Mouse (Mus musculus): ENCODE measurements at regions not wholly inside any gene's neighbourhood (a gene's known extent, or its start where the extent isn't known, plus 50 kb on each side); places are given as distances from the start of the nearest gene placed in this dataset.

DNA sequence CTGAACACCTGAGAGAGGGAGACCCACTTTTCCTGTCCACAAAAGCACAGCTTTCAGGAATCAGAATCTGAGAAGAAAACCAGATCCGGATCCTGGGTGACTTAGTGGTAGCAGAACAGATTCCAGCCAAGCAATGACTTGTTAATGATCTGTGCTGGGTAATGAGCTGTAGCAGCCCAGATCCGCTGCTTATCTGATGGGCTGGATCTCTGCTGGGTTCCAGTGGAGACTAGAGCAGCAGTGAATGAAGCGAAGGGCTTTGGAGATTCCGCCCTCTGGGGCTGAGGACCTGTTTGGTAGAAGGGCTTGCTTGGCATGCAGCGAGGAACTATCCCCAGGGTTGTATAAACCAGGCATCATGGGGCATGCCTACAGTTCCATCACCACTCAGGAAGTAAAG lies 156.3 kb downstream of the Maf start:
- no peak for DNase-seq (ENCODE audit: low spot score in 2 of 2)

DNA sequence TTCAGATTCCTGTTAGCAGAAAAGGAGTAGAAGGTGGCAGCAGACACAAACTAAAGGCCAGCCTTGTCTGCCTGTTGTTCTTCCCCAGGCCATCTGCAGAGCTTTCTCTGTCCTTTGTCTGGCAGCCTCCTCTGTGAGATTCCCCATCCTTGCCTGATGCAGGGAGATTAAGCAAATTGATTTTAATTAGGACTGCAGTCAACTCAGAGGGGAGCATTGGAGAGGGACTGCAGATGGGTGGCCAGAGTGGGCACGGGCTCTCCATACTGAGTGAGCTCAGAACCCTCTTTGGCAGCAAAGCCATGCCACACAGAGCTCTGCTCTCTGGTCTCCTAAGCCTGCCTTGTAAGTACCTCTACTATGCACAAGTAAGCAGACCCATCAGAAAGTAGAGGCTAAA lies 158.5 kb downstream of the Maf start:
- no peak for DNase-seq (ENCODE audit: low spot score in 2 of 2)

DNA sequence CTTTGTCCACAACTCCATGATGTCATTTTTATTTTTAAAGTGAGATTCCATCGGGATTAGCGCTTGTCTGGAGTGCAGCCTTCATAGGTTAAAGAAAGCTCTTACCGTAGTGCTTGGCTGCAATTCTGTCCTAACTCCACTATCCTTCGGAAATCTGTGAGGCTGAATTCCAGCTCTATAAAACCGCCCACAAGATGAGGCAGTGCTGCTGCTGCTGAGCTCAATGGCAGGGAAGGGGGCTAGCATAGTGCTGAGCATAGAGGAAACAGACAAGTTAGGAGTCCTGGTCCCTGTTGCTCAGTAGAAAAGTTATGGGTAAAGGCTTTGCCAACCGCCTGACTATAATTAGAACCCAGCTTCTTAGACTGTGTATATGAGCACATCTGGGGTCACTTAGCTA lies 163.5 kb downstream of the Maf start:
- DNase-seq (ENCODE audit: low spot score in 2 of 2): no peak

DNA sequence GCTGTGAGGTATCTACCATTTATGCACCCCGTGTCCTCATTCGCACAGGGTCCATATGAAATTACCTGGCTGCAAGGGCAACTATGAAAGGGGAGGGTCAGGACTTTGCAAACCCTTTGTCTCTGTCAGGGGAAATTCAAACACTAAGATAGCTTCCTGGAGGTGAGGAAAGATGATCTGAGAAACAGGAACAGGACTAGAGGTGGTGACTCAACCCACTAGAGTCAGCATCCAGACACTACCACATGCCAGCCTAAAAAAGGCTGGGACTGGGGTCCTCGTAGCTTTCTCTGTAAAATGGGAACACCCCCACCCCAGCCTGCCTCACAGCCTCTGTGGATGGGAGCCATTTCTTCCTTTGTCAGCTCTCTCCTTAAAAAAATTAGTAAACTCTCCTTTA lies 164.7 kb downstream of the Maf start:
- no peak for DNase-seq (ENCODE audit: low spot score in 2 of 2)

DNA sequence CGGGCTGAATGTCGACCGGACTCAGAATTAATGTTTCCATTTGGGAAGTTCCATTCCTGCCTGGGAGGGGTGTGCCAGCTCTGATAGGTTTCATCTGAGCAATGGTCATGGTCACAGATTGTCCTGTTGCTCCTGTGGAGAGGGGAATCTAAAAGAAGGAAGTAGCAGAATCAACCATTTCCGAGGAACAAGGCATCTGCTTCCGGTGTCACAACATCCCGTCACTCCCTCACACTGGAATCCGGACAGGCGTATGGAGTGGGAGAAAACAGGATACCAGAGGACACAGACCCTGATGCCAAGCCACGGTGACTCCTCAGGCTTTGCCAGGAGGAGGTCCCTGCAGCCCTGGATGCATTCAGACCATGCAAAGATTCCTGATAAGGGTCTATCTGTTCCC lies 168.0 kb downstream of the Maf start:
- DNase-seq (ENCODE audit: low spot score in 2 of 2): no peak

DNA sequence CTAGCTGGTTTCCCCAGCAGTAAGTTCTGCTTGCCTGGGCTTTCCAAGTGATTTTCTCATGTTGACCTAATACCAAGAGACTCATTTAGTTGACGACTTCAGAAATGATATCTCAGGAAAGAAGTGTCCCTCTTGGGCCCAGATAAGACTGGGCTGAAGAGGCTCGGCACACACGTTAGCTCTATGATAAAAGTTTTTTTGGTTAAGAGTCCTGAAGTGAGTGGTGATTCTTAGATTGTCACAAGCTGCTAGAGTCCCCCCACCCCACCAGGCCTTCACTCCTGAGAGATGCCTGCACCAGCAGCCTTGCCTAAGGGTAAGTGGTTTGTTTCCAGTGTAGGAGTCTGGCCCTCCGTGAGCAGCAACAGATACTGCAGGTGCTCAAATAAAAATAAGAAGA lies 169.4 kb downstream of the Maf start:
- no peak for DNase-seq (ENCODE audit: low spot score in 2 of 2)

DNA sequence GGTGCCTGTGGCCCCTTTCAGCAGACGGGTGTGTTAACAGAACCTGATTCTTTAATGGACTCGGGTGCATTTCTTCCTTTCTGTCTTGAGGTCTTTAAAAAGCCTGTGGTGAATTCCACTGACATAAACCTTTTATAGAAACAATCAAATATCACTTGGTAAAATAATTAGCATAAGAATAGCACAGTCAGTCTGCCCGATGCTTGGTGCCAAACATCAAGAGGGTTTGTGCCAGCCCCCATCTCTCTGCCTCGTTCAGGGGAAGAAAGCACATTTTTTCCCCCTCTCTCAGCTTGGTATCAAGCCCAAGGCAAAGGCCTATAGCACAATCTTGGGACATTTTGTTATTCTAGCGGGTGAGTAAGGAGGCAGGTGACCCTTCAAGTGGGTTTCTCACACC lies 169.8 kb downstream of the Maf start:
- no peak for DNase-seq (ENCODE audit: low spot score in 2 of 2)

DNA sequence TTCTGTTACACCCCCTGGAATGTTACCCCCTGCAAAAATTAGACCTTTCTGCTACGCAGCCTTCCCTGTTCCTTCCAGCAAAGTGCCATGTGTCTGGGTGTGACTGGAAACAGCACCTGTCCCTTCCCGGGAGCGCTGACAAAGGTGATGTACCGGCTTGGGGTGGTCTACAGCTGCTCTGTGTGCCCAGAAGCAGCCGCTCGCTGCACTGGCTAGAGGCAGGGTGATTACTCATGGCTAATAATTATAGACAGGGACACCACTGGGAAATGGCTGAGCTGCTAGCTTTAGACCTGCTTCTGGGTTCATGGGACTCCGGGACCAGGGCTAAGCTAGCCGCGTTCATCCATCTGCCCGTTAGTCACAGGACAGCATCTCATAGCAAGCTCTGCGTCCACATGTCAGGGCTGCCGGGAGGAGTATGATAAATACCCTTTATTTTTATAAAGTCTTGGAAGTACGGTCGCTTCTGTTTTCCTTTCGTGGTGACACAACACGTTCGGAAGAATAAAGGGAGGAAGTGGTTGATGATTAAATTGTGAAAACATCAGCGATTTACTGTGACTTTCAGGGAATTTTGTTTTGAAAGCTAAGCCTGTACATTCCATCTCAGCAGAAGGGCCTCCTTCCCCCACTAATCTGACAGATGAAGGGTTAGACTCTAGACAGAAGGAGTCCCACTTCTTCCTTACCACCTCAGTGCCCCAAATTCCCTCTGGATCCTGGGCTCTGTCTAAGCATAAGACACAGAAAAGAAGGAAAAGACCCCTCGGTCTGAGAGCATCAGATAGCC lies 170.8 kb downstream of the Maf start:
- no peak for DNase-seq (ENCODE audit: low spot score in 2 of 2)

DNA sequence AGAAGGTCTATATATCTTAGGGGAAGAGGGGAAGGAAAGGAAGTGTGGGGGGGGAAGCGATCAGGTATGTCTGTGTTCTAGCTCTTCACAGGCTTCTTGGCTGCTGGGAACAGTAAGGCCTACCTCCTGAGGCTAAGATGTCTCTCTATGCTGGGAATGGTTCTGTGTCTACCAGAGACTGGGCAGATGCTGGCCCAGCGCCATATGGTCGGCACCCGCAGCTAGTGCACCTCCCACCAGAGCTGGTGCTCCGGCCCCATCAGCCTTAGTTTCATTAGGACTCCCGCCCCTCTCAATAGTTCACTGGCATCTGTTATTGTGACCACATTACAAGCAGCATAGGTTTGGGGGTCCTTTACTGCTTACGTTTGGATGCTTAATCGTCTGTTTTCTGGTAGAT lies 171.6 kb downstream of the Maf start:
- DNase-seq (ENCODE audit: low spot score in 2 of 2): no peak

DNA sequence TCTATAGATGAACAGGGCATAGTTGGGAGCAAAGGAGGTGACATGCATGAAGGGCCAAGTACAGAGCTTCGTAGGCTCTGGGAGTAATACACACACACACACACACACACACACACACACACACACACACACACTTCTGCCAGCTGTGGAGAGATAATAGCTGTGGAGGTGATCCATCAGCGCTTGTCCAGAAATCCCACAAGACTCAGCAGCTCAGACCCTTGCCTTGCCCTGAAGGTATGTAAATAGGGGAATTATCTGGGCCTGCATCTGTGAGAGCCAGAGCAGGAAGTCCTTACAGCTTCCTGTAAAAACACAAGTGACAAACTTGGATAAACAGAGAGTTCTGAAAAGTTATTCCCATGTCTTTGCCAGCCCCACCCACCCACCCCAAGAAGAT lies 173.6 kb downstream of the Maf start:
- DNase-seq (ENCODE audit: low spot score in 2 of 2): no peak

DNA sequence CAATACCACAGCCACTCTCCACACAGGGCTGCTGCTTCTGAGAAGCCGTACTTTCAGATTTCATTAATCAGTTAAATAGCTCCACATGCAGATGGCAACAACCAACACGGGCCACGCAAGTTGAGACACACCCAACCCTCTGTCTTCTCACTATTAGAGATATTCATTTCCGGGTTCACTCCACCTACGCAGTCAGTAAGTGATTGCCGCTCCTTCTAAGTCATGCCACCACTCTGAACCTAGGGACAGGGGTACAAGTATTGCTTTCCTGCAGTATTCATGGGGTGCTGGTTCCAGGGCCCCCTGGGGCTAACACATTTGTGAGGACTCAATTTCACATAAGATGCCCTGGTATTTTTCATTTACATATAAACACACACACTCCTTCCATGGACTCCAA lies 176.3 kb downstream of the Maf start:
- DNase-seq (ENCODE audit: low spot score in 2 of 2): no peak

DNA sequence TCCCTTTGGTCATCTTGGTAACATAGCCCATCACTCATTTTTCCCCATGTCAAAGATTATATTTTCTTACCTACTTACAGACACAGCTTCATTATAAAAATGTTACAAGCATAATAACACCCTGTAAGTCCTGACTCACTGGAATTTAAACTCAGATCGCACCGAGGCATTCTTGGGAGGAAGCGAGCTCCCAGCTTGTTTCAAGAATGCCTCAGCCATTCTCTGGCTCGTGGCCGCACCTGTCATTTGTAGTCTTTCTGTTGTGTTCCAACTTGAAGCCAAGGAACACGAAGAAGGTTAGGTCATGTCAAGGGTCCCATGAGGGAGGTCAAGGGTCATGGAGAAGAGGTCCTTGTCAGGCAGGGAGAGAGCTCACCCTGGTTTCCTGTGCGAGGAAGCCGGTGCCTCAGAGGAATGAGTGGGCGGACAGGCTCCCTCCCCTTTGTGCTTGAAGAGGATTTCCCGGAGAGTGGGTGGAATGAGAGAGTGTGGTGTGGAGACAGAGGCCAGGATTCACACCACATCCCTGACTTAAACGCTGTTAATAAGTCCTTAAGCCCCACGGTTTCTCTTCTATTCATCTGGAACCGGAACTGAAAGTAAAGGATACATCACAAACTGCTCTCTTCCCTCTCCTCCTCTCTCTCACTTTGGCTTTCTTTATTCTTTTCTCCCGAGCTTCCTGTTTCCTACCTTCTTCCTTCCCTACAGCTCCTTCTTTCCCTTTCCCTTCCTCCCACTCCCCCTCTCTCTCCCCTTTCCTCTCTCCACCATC lies 177.8 kb downstream of the Maf start:
- peak; percentile 47 to 52 for DNase-seq (ENCODE audit: low spot score in 2 of 2)

DNA sequence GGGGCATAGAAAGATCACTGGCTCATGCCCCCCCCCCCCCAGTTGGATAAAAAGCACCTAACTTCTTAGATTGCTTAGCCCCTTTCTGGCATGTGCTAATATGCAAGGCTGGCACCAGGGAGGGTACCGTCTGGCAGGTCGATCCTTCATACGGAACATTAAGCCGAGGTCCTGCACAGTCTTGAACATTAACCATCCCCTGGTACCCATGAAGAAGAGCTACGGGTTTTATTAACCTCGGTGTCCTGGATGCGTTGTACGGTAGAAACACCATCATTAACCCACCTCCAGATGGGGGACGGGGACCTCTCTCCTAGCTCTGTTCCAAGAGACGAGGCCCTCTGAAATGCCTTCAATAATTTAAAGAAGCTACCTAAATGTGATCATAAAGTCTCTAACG lies 178.7 kb downstream of the Maf start:
- no peak for DNase-seq (ENCODE audit: low spot score in 2 of 2)

DNA sequence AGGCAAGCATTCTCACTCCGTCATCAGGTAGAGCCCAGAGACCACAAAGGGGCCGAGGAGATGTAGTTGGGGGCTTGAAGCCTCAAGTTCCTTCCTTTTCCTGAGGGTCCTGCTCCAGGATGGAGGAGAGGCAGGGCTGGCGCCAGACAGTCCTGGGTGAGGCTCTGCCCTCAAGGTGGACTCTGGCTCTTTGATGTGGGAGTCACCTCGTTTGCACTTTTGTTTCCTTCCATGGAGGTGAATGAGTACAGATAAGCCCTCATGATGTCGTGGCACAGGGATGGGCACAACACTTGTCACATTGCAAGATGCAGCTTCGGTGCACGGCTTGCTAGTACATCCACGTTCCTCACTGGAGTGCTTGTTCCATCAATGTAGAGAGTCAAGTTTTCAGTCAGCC lies 182.4 kb downstream of the Maf start:
- DNase-seq (ENCODE audit: low spot score in 2 of 2): no peak

DNA sequence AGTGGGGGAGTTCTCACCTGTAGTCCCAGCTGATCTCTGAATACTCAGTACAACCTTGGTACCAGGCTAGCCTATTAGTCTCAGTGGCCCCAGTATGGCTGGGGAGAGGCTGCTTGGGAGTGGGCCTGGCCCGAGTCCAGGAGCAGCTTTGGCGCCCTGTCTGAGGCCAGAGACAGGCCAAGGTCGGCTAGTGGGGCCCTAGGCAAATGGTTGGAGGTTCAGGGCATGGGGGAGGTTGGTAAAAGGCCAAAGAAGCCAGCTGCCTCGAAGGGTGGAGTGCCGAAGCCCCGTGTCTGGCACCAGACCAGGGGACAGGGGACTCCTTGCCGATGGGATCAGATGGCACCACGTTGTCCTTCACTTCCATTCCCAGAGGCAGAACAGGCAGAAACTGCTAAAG lies 182.9 kb downstream of the Maf start:
- DNase-seq (ENCODE audit: low spot score in 2 of 2): no peak

DNA sequence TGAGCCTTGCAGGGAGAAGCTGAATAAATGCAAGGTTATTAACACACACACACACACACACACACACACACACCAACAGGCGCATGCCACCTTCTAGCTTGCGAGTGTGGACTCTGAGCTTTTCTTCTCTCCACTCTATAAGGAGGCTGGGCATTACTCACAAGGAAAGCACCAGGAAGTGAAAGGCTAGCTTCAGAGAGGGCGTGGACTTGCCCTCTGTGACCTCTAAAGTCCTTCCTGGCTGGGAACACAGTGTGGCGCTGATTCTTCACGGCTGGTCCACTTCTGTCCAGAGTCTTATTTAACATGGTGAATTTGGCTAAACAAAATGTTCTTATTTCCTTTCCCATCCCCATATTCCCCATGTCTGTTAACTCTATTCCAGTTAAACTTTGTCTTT lies 185.1 kb downstream of the Maf start:
- DNase-seq (ENCODE audit: low spot score in 2 of 2): no peak

DNA sequence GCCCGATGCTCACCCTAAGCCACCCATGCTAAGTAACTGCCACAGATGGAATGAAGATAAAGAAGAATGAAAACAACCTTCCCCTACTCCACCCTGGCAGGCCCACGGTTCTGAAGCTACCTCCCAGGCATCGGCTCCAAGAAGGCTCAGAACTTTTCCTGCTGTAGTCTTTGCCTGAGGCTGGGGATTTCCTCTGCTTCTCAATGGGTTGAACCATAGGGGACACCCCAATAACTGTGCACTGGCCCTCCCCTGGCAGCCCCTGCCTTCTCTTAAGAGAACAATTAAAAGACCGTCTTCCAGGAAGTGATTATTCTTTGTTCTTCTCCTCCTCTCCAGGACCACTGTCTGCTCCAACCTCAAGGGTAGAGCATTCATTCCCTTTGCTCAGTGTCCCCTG lies 191.9 kb downstream of the Maf start:
- no peak for DNase-seq (ENCODE audit: low spot score in 2 of 2)

DNA sequence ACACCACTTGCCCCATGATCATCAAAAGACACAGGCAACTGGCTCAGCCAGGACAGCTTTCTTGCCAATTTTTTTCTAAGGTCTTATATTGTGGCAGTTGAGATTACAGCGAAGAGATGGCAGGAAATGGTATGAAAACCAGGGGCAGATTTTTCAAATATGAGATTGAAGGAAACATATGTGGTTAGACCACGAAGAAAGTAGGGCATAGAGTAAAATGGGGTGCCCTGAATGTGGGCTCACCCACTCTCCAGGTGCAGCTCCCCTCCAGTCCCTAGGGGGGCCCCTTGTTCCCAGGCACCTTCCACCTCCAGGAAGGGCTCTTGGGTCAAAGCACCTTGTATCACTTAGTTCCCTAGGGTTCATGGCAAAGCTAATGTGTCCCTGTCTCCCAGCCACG lies 193.1 kb downstream of the Maf start:
- no peak for DNase-seq (ENCODE audit: low spot score in 2 of 2)

DNA sequence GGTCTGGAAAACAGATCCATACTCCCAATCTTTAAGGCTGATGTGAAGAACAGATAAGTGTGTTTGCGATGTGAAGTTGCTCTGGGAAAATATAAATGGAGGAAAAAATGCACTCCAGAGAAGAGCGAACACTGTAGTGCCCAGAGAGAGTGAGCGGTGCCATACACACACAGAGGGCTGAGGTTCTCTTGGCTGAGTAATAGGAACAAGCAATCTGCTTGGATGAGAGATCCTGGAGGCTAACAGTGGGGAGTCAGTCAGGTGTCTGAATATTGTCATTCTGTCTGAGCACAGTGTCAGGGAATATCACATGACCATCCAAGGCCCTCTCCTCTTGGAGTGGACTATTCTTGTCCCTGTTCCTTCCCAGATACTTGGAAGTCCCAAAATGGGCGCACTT lies 200.4 kb downstream of the Maf start:
- no peak for DNase-seq (ENCODE audit: low spot score in 2 of 2)

DNA sequence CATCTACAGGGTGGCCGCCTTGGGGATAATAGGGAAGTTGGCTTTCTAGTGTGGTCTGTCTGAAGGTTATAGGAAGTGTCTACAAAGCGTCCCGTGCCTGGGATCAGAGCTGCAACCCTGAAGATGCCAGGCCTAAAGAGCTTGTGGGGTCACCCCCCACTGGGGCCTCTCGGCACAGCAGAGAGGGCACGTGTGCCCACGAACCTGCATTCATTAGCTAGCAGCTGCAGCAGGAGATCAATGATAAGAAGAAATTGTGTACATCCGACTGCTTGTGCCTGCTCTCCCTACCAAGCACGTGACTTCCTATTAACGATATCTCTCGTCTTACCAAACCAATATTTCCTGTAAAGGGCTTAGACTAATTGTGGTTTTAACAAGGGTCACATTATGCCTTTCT lies 200.9 kb downstream of the Maf start:
- no peak for DNase-seq (ENCODE audit: low spot score in 2 of 2)

DNA sequence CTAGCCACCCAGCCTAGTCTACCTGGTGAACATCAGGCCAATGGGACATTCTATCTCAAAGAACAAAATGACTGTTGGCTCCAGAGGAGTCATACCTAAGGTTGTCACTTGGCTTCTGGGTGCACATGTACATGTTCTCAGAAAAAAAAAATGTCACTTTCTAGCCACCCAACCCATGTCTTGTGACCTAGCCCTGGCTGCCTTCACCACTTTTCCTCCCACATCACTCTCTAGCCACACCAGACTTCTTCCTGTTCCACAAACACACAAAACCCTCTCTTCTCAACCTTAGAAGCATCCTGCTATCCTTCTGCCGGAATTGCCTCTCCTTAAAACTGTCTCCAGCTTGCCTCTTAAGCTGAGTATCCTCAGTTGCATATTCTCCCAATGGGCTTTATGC lies 211.6 kb downstream of the Maf start:
- no peak for DNase-seq (ENCODE audit: low spot score in 2 of 2)

DNA sequence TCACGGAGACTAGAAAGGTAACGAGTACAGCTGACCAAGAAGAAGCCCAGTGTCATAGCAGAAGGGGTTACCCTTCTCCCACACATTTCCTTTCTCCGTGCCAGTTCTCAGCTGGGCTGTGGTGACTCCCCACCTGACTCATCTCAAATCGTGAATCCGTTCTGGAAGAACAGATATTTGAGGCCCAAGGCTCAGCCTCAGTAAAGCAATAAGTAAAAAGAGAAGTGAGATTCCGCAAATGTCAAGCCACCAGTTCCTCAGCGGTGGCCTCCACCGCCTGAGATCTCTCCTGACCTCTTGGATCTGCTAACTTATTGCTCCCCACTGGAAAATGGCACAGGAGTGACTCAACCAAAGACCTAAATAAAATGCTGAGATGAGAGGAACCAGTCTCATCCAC lies 213.2 kb downstream of the Maf start:
- DNase-seq (ENCODE audit: low spot score in 2 of 2): no peak

DNA sequence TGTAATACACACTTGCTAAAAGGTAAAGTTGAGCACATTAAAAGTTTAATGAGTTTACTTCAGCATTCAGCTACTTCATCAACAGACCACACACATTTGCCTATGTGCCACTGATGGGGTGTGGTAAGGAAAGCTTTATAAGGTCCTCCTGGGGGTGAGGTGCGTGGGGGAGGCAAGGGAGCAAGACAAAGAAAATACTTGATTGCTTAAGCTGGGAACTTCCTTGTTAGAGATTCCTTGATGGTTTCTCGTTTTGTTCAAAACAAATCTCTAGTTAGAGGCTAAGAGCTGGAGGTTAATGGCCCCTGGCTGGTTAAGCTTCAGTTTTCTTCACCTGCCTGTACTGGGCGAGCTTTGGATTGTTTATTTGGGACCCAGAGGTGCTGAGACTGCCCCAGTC lies 220.7 kb downstream of the Maf start:
- no peak for DNase-seq (ENCODE audit: low spot score in 2 of 2)

DNA sequence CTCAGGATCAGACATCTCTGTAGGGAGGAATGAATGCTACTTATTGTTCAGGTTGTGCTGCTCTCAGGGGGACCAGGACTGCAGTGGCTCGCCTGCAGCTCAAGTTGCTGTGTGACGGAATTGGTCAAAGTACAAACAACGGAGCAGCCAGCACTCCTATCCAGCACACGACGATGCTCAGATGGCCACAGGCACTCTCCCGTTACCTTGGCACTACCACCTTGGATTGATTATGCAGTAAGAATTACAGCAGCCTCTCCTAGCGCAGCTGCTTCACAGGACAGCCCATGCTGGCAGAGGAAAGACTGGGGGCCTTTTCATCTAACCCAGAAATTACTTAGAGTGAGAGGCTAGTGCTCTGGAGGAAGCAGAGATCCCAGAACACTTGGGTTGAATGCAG lies 226.5 kb downstream of the Maf start:
- no peak for DNase-seq (ENCODE audit: low spot score in 2 of 2)

Data from right cerebral cortex, adult 2 months (tissue).